8 mouse cellular contexts compared by ENCODE assay signal in genomic region chr2:164073918-164074578, GRCm38 (mm10). TPM values are rescaled to one million over a fixed set of nuclear protein-coding genes. Genes with fewer than 3 reads are reported as not detected.
A peak's percentile ranks its signal among the peaks of the same experiment; 100 is the strongest.
DNase-seq lines count a peak whose midpoint lies in the region; ATAC-seq and TF ChIP-seq lines count a peak whose summit lies in the region.

No protein-coding gene starts in this region.

- peak; percentile 93; the same call in 1 of the 2 replicates for TF ChIP-seq POLR2A in brain, embryonic 14.5 days (IDR thresholded peaks at IDR 0.05; ENCODE audit: borderline replicate concordance, extremely low read depth, insufficient read depth, insufficient read length, poor library complexity, severe bottlenecking)

- DNase-seq in brain, embryonic 14.5 days (ENCODE audit: low read depth): peak; percentile 97
- peak; percentile 98 for DNase-seq in kidney, postnatal 0 days (ENCODE audit: low spot score)
- DNase-seq in liver, embryonic 11.5 days (ENCODE audit: low spot score): peak; percentile 98
- DNase-seq in naive thymus-derived CD4-positive, alpha-beta T cell, adult 2 months (ENCODE audit: low read depth): peak; percentile 99

- peak overlapping the region; percentile 93 for H3K9ac ChIP-seq in heart, embryonic 12.5 days
- H3K9ac ChIP-seq in kidney, postnatal 0 days (ENCODE audit: low read depth, low read length): peak overlapping the region; percentile 78
- peak overlapping the region; percentile 72 for H3K9ac ChIP-seq in liver, embryonic 11.5 days (ENCODE audit: low read depth, low read length)
- H3K9ac ChIP-seq in stomach, embryonic 14.5 days (replicated peaks; ENCODE audit: low read depth, low read length): peak overlapping the region; percentile 71

- peaks cover 66% of the 10 kb centered on the region for H3K4me1 ChIP-seq in erythroblast, embryonic 14.5 days (ENCODE audit: control insufficient read depth)
- peaks cover 29% of the 10 kb centered on the region for H3K4me1 ChIP-seq in heart, embryonic 12.5 days (replicated peaks)
- H3K4me1 ChIP-seq in kidney, postnatal 0 days (replicated peaks; ENCODE audit: insufficient read depth, low read length): peaks cover 7% of the 10 kb centered on the region
- peaks cover 23% of the 10 kb centered on the region for H3K4me1 ChIP-seq in liver, embryonic 11.5 days (replicated peaks; ENCODE audit: control insufficient read depth, insufficient read depth, low read length)
- peaks cover 15% of the 10 kb centered on the region for H3K4me1 ChIP-seq in stomach, embryonic 14.5 days (ENCODE audit: control insufficient read depth, insufficient read depth, low read length)

- peak overlapping the region; percentile 92 for H3ac ChIP-seq in C2C12 (ENCODE audit: control insufficient read depth, insufficient read length, low read depth)

- no peaks in the 10 kb centered on the region for H3K27me3 ChIP-seq in C2C12 (ENCODE audit: control insufficient read depth, insufficient read depth, insufficient read length)
- no peaks in the 10 kb centered on the region for H3K27me3 ChIP-seq in erythroblast, embryonic 14.5 days (ENCODE audit: control insufficient read depth)
- no peaks in the 10 kb centered on the region for H3K27me3 ChIP-seq in heart, embryonic 12.5 days (replicated peaks)
- no peaks in the 10 kb centered on the region for H3K27me3 ChIP-seq in kidney, postnatal 0 days (ENCODE audit: insufficient read depth, low read length)
- H3K27me3 ChIP-seq in liver, embryonic 11.5 days (replicated peaks; ENCODE audit: control insufficient read depth, insufficient read depth, low read length): no peaks in the 10 kb centered on the region
- no peaks in the 10 kb centered on the region for H3K27me3 ChIP-seq in stomach, embryonic 14.5 days (ENCODE audit: control insufficient read depth, insufficient read depth, low read length)

- ATAC-seq in heart, embryonic 12.5 days (ENCODE audit: insufficient number of reproducible peaks, low FRiP score): peak; percentile 90
- peak; percentile 83 for ATAC-seq in kidney, postnatal 0 days (replicated peaks; ENCODE audit: low FRiP score, low read depth)
- ATAC-seq in liver, embryonic 11.5 days (replicated peaks; ENCODE audit: low FRiP score): peak; percentile 79
- ATAC-seq in stomach, embryonic 14.5 days (ENCODE audit: insufficient number of reproducible peaks, insufficient read depth, low FRiP score, low read depth): peak; percentile 86

- H3K9me3 ChIP-seq in erythroblast, embryonic 14.5 days (ENCODE audit: control insufficient read depth, low read length): no peaks in the 10 kb centered on the region
- H3K9me3 ChIP-seq in heart, embryonic 12.5 days (replicated peaks): no peaks in the 10 kb centered on the region
- no peaks in the 10 kb centered on the region for H3K9me3 ChIP-seq in kidney, postnatal 0 days (replicated peaks; ENCODE audit: low read length)
- no peaks in the 10 kb centered on the region for H3K9me3 ChIP-seq in liver, embryonic 11.5 days (ENCODE audit: control insufficient read depth, low read length)
- no peaks in the 10 kb centered on the region for H3K9me3 ChIP-seq in stomach, embryonic 14.5 days (ENCODE audit: control insufficient read depth, low read depth, low read length)

- peak; percentile 63 for TF ChIP-seq CTCF in C2C12 (IDR thresholded peaks at IDR 0.05; ENCODE audit: control insufficient read depth, insufficient read depth, insufficient read length)
- peak; percentile 93 for TF ChIP-seq CTCF in brain, embryonic 14.5 days (IDR thresholded peaks at IDR 0.05; ENCODE audit: borderline replicate concordance, extremely low read depth, insufficient read depth, insufficient read length)
- peak; percentile 88 for TF ChIP-seq CTCF in kidney, postnatal 0 days (IDR thresholded peaks at IDR 0.05; ENCODE audit: low read depth)

- peak overlapping the region; percentile 52 for H3K27ac ChIP-seq in heart, embryonic 12.5 days (ENCODE audit: poor library complexity, severe bottlenecking)
- H3K27ac ChIP-seq in kidney, postnatal 0 days: peak overlapping the region; percentile 67
- peak overlapping the region; percentile 61 for H3K27ac ChIP-seq in liver, embryonic 11.5 days (ENCODE audit: low read depth, low read length)
- no peak overlapping the region; the same call in 1 of the 2 replicates for H3K27ac ChIP-seq in stomach, embryonic 14.5 days (ENCODE audit: low read length)

- H3K36me3 ChIP-seq in C2C12 (ENCODE audit: control insufficient read depth, insufficient read depth): no peaks in the 10 kb centered on the region
- H3K36me3 ChIP-seq in erythroblast, embryonic 14.5 days (ENCODE audit: control insufficient read depth): peaks cover 5% of the 10 kb centered on the region
- peaks cover 6% of the 10 kb centered on the region; the same call in 1 of the 2 replicates for H3K36me3 ChIP-seq in heart, embryonic 12.5 days
- H3K36me3 ChIP-seq in kidney, postnatal 0 days (ENCODE audit: insufficient read depth, low read length): no peaks in the 10 kb centered on the region
- H3K36me3 ChIP-seq in liver, embryonic 11.5 days (ENCODE audit: control insufficient read depth, insufficient read depth, low read length): no peaks in the 10 kb centered on the region
- no peaks in the 10 kb centered on the region for H3K36me3 ChIP-seq in stomach, embryonic 14.5 days (ENCODE audit: control insufficient read depth, insufficient read depth, low read length)

- under 1% methylated on average over 48 of the region's 48 CpGs for WGBS in heart, embryonic 12.5 days
- under 1% methylated on average over 48 of the region's 48 CpGs for WGBS in kidney, postnatal 0 days
- WGBS in liver, embryonic 11.5 days: under 1% methylated on average over 48 of the region's 48 CpGs
- under 1% methylated on average over 48 of the region's 48 CpGs for WGBS in stomach, embryonic 14.5 days

- peak overlapping the region; percentile 71 for H3K4me3 ChIP-seq in C2C12 (ENCODE audit: insufficient read depth, poor library complexity, severe bottlenecking)
- peak overlapping the region; percentile 97 for H3K4me3 ChIP-seq in erythroblast, embryonic 14.5 days (replicated peaks)
- peak overlapping the region; percentile 98 for H3K4me3 ChIP-seq in heart, embryonic 12.5 days
- peak overlapping the region; percentile 86 for H3K4me3 ChIP-seq in kidney, postnatal 0 days (replicated peaks; ENCODE audit: low read depth, low read length)
- H3K4me3 ChIP-seq in liver, embryonic 11.5 days (ENCODE audit: low read depth, low read length): peak overlapping the region; percentile 75
- H3K4me3 ChIP-seq in stomach, embryonic 14.5 days (ENCODE audit: low read depth, low read length): peak overlapping the region; percentile 49

- peaks cover 41% of the 10 kb centered on the region for H3K79me3 ChIP-seq in C2C12 (ENCODE audit: low read depth)

- peak overlapping the region; percentile 92 for H3K4me2 ChIP-seq in heart, embryonic 12.5 days
- peak overlapping the region; percentile 83 for H3K4me2 ChIP-seq in kidney, postnatal 0 days (ENCODE audit: low read length)
- H3K4me2 ChIP-seq in liver, embryonic 11.5 days: peak overlapping the region; percentile 96
- peak overlapping the region; percentile 94 for H3K4me2 ChIP-seq in stomach, embryonic 14.5 days (replicated peaks; ENCODE audit: low read depth, low read length)

- peaks cover 67% of the 10 kb centered on the region for H3K79me2 ChIP-seq in C2C12 (ENCODE audit: control insufficient read depth, insufficient read depth)

TF ChIP-seq in C2C12, 6 proteins besides CTCF, POLR2A, EP300 and RAD21:
- TF ChIP-seq CEBPB (IDR thresholded peaks at IDR 0.05; ENCODE audit: low read depth) (no peak), USF1 (IDR thresholded peaks at IDR 0.05; ENCODE audit: low read depth) (peak; percentile 95)
TF ChIP-seq in C2C12: peak in this region for 1.

RNA-seq across cellular contexts. Expression of gene Tomm34, which starts 3.1 kb away (rescaled TPM):
- 19.3 TPM for polyA plus RNA-seq in C2C12 (2012; fragmentation: generic; extraction: Trizol)
- polyA plus RNA-seq in brain, embryonic 14.5 days (2012; rRNA removed): 30.8 and 36.0 TPM in 2 replicates
- polyA plus RNA-seq in erythroblast, embryonic 14.5 days (2012): 0.39 and 0.73 TPM in 2 replicates
- 55.7 and 56.6 TPM in 2 replicates for polyA plus RNA-seq in heart, embryonic 12.5 days (2016; fragmentation: Nextera tagmentation; extraction: Ambion mirVana)
- polyA plus RNA-seq in kidney, postnatal 0 days (2015; fragmentation: Nextera tagmentation; extraction: Ambion mirVana): 42.3 and 49.8 TPM in 2 replicates
- 57.1 and 58.0 TPM in 2 replicates for polyA plus RNA-seq in liver, embryonic 11.5 days (2014; fragmentation: Nextera tagmentation; extraction: Ambion mirVana)
- polyA plus RNA-seq in stomach, embryonic 14.5 days (2014; fragmentation: Nextera tagmentation; extraction: Ambion mirVana): 61.5 and 67.7 TPM in 2 replicates

RNA-seq across cellular contexts. Expression of gene Stk4, which starts 3.9 kb away (rescaled TPM):
- 9.5 TPM for polyA plus RNA-seq in C2C12 (2012; fragmentation: generic; extraction: Trizol)
- polyA plus RNA-seq in brain, embryonic 14.5 days (2012; rRNA removed): 21.7 and 24.8 TPM in 2 replicates
- polyA plus RNA-seq in erythroblast, embryonic 14.5 days (2012): 0.71 and 1.0 TPM in 2 replicates
- 22.1 and 23.4 TPM in 2 replicates for polyA plus RNA-seq in heart, embryonic 12.5 days (2016; fragmentation: Nextera tagmentation; extraction: Ambion mirVana)
- 15.2 and 17.1 TPM in 2 replicates for polyA plus RNA-seq in kidney, postnatal 0 days (2015; fragmentation: Nextera tagmentation; extraction: Ambion mirVana)
- 30.2 and 32.1 TPM in 2 replicates for polyA plus RNA-seq in liver, embryonic 11.5 days (2014; fragmentation: Nextera tagmentation; extraction: Ambion mirVana)
- polyA plus RNA-seq in stomach, embryonic 14.5 days (2014; fragmentation: Nextera tagmentation; extraction: Ambion mirVana): 26.3 and 30.7 TPM in 2 replicates

RNA-seq across cellular contexts. Expression of gene Pabpc1l, which starts 48.8 kb away (rescaled TPM):
- 0.60 TPM for polyA plus RNA-seq in C2C12 (2012; fragmentation: generic; extraction: Trizol)
- 2.7 and 2.8 TPM in 2 replicates for polyA plus RNA-seq in brain, embryonic 14.5 days (2012; rRNA removed)
- polyA plus RNA-seq in erythroblast, embryonic 14.5 days (2012): 0.02 and 0.09 TPM in 2 replicates
- polyA plus RNA-seq in heart, embryonic 12.5 days (2016; fragmentation: Nextera tagmentation; extraction: Ambion mirVana): 0.96 and 1.0 TPM in 2 replicates
- polyA plus RNA-seq in kidney, postnatal 0 days (2015; fragmentation: Nextera tagmentation; extraction: Ambion mirVana): 2.7 and 4.0 TPM in 2 replicates
- 0.78 and 1.2 TPM in 2 replicates for polyA plus RNA-seq in liver, embryonic 11.5 days (2014; fragmentation: Nextera tagmentation; extraction: Ambion mirVana)
- 1.5 and 1.6 TPM in 2 replicates for polyA plus RNA-seq in stomach, embryonic 14.5 days (2014; fragmentation: Nextera tagmentation; extraction: Ambion mirVana)

Comparison
In these comparisons a context has a peak if more than half of its experiments do, and no peak if none do; other contexts are left out.
1. RNA of gene Tomm34, which starts 3.1 kb away (polyA plus RNA-seq): 61.5 to 67.7 TPM in stomach, embryonic 14.5 days, 57.1 to 58.0 TPM in liver, embryonic 11.5 days, 55.7 to 56.6 TPM in heart, embryonic 12.5 days, 42.3 to 49.8 TPM in kidney, postnatal 0 days, 30.8 to 36.0 TPM in brain, embryonic 14.5 days and 19.3 TPM in C2C12 (single experiment); 0.39 to 0.73 TPM in erythroblast, embryonic 14.5 days; every median in the first group is over 10 times any median in the second.
2. Peak in every context shown above with its lines, with median percentiles within 50 percentile points of each other: H3K4me3 ChIP-seq, CTCF ChIP-seq, DNase-seq, ATAC-seq, H3K4me2 ChIP-seq and H3K9ac ChIP-seq.